Mouse (Mus musculus): ENCODE data around the gene Supt20. TPM values are rescaled to one million over a fixed set of nuclear protein-coding genes. Genes with fewer than 3 reads are reported as not detected.

Supt20 gene
- polyA plus RNA-seq, 1 experiment from 2014 or later = 89.7 TPM

DNA sequence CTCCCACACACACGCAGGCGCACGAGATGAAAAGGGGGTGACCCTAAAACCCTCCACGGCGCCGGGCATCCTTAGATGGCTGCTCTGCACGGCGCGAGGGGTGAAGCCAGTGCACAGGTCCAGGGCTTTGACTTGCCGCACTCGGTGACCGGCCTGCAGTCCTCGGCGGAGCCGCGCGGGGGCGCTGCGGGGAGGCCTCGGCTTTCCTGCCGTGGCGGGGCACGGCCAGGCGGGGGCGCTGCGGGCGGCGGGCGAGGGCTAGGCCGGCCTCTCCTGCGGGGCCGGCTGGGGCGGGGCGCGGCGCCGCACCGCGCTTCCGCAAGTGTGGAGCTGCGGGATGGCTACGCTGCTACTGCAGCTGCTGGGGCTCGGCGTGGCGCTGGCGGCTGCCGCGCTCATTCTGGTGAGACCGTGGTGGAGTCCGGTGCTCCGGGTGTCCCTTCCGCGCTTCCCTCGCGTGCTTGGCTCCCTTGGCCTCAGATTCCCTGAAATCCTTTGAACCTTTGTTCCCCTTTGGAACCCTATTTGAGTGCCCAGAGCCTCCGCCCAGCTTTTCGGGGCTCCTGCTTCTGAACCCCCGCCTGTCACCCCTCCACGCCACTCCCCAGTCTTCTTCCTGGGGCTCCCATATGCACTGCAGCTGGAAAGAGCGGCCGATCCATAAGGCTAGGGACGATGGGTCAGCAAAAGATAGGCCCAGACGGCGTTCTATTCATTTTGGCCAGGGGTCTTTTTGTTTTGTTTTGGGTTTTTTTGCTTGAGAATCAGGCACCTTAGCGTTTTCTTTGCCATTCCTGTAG lies 42.8 kb downstream of the Supt20 start, which contains the start of the genes Exosc8 and Alg5:
Exosc8 (minus strand) TSS at position 147 of the 800 bp plus-strand sequence.
Alg5 (plus strand) TSS at position 293 of the 800 bp plus-strand sequence.
- under 1% methylated on average over 65 of the region's 65 CpGs for WGBS

DNA sequence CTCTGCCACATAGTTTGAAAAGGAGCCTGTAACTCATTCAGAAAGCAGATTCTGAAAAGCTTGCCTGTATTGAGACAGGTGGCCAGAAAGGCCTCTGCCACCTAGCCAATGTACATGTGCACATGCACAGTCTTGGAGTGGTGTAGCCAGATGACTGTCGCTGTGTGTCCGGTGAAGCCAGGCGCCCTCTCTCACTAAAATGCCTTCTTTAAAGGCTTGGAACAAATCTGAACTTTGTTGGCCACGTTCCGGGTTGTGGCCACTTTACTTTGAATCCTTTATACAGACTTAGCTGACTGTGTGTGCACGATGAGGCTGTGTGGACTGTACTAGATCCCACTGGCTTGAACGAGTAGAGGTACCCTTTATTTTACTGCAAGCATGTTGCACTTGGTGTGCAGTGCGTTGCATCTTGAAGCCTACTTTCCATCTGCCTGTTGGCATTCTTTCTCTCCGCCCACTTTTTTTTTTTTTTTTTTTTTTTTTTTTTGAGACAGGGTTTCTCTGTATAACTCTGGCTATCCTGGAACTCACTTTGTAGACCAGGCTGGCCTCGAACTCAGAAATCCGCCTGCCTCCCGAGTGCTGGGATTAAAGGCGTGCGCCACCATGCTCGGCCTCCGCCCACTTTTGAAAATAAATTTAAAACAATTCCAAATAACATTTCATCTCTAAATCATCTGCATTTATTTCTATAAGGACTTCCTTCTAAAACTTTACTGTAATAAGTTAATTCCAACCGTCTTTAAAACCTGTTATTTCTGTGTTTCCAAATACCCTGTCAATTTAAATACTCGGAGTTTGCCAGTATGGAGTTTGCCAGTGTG lies 43.7 kb downstream of the Supt20 start:
- peaks cover 29% of the 10 kb centered on the region for H3K36me3 ChIP-seq

More for the DNA sequence above, 42.8 kb downstream of the Supt20 start, which contains the start of the genes Exosc8 and Alg5:
- peaks cover 29% of the 10 kb centered on the region for H3K36me3 ChIP-seq
- peak within 1 kb of the TSS; percentile 98 for H3K9ac ChIP-seq
- peak within 1 kb of the TSS; percentile 100 for H3K27ac ChIP-seq
- peaks cover 10% of the 10 kb centered on the region for H3K4me1 ChIP-seq
- no peaks in the 10 kb centered on the region for H3K27me3 ChIP-seq
- ATAC-seq (ENCODE audit: borderline replicate concordance, extremely low read depth, low FRiP score, low TSS enrichment) = peak; percentile 91
- H3K4me3 ChIP-seq = peak within 1 kb of the TSS; percentile 91
- peak within 1 kb of the TSS; percentile 95 for H3K4me2 ChIP-seq
- H3K9me3 ChIP-seq = no peaks in the 10 kb centered on the region

DNA sequence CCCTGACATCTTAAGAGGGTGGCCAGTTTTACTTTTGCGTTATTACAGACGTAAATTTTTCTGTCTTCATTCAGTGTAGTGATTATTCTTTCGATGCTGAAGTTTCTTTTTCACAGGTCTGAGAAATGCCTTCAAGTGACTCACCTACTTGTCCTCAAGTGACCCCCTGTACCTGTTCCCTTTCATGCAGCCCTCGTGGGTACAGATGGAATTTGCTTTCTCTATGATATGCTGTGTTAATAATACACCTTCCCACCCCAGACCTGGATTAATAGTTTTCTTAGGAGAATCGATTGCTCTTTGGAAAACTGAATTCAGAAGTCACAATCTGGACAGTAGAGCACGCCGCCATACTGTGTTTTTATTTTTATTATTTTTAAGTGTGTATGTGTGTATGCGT lies 44.7 kb downstream of the Supt20 start:
- peaks cover 30% of the 10 kb centered on the region for H3K36me3 ChIP-seq
- no peaks in the 10 kb centered on the region for H3K27me3 ChIP-seq
- no peak overlapping the region for H3K4me2 ChIP-seq
- H3K27ac ChIP-seq = no peak overlapping the region
- ATAC-seq (ENCODE audit: borderline replicate concordance, extremely low read depth, low FRiP score, low TSS enrichment) = no peak
- no peak overlapping the region for H3K9ac ChIP-seq
- no peak overlapping the region for H3K4me3 ChIP-seq
- no peaks in the 10 kb centered on the region for H3K9me3 ChIP-seq
- H3K4me1 ChIP-seq = peaks cover 10% of the 10 kb centered on the region
- WGBS = 85% methylated on average over 8 of the region's 8 CpGs

More for the DNA sequence above, 43.7 kb downstream of the Supt20 start:
- Histone ChIP-seq H3K9ac (peak overlapping the region; percentile 98), H3K27ac (peak overlapping the region; percentile 100), H3K4me1 (peaks cover 10% of the 10 kb centered on the region), H3K4me3 (peak overlapping the region; percentile 91), H3K27me3 (no peaks in the 10 kb centered on the region), H3K9me3 (no peaks in the 10 kb centered on the region), H3K4me2 (peak overlapping the region; percentile 95)
- 48% methylated on average over 18 of the region's 18 CpGs for WGBS
- ATAC-seq (ENCODE audit: borderline replicate concordance, extremely low read depth, low FRiP score, low TSS enrichment) = no peak

DNA sequence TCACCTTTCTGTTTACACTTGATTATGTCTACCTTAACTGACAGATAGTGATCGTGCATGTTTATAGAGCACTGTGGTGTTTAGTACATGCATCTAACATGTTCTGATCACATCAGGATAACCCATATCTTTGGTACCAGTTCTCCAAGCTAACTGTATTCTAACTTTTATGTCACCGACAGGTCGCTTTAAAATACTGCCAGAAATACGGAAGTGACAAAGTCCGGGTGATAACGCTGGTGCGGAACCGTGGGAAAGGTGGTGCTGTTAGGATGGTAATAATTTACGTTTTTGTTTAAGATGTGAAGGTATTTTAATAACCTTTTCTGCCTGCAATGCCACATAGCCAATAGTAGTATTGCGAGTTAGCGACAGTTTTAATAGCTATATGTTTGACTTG lies 49.4 kb downstream of the Supt20 start:
- no peaks in the 10 kb centered on the region for H3K9me3 ChIP-seq
- no peak for ATAC-seq (ENCODE audit: borderline replicate concordance, extremely low read depth, low FRiP score, low TSS enrichment)

DNA sequence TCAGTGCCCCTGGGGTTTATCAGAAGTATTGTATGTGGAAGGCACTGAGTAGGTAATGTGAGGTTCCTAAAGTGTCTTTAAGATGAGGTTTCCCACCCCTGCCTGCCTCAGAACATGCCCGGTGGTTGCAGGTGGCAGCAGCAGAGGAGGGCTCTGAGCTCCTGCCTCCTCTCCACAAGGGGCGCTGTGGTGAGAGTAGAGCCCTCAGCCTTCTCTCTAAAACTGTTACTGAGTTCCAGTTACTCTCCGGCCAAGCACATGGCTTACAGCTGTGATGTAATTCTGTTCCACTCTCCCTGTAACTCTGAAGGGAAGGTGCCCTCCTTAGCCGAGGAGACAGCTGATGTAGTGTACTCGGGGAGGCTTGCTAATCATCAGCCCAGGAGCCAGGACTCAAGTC lies 53.2 kb downstream of the Supt20 start:
- 63% methylated on average over 5 of the region's 5 CpGs for WGBS
- H3K4me3 ChIP-seq = no peak overlapping the region
- H3K9ac ChIP-seq = no peak overlapping the region
- H3K27me3 ChIP-seq = no peaks in the 10 kb centered on the region
- peaks cover 96% of the 10 kb centered on the region for H3K36me3 ChIP-seq
- ATAC-seq (ENCODE audit: borderline replicate concordance, extremely low read depth, low FRiP score, low TSS enrichment) = no peak
- H3K27ac ChIP-seq = no peak overlapping the region
- H3K4me1 ChIP-seq = no peaks in the 10 kb centered on the region
- no peak overlapping the region for H3K4me2 ChIP-seq
- H3K9me3 ChIP-seq = no peaks in the 10 kb centered on the region

More for the DNA sequence above, 49.4 kb downstream of the Supt20 start:
- H3K36me3 ChIP-seq = peaks cover 71% of the 10 kb centered on the region
- no peak overlapping the region for H3K4me2 ChIP-seq
- no peak overlapping the region for H3K27ac ChIP-seq
- 94% methylated on average over 11 of the region's 11 CpGs for WGBS
- H3K4me3 ChIP-seq = no peak overlapping the region
- no peaks in the 10 kb centered on the region; the same call in 1 of the 2 replicates for H3K4me1 ChIP-seq
- H3K9ac ChIP-seq = no peak overlapping the region
- H3K27me3 ChIP-seq = no peaks in the 10 kb centered on the region

DNA sequence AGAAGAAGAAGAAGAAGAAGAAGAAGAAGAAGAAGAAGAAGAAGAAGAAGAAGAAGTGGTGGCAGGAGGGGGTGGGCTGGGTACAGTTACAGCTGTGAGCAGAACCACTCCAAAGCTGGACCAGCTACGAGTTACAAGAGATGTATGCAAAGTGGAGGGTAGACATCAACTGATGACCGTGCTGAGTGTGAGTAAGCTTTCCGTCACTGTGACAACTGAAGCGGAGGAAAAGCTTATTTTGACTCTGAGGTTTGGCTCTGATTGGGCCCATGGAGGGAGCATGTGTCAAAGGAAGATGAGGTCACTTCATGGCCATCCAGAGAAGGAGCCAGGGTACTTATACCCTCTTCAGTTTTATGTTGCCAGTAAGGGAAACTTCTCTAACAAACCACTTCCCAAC lies 60.8 kb downstream of the Supt20 start:
- WGBS = 71% methylated on average over 4 of the region's 4 CpGs
- peaks cover 32% of the 10 kb centered on the region for H3K36me3 ChIP-seq

DNA sequence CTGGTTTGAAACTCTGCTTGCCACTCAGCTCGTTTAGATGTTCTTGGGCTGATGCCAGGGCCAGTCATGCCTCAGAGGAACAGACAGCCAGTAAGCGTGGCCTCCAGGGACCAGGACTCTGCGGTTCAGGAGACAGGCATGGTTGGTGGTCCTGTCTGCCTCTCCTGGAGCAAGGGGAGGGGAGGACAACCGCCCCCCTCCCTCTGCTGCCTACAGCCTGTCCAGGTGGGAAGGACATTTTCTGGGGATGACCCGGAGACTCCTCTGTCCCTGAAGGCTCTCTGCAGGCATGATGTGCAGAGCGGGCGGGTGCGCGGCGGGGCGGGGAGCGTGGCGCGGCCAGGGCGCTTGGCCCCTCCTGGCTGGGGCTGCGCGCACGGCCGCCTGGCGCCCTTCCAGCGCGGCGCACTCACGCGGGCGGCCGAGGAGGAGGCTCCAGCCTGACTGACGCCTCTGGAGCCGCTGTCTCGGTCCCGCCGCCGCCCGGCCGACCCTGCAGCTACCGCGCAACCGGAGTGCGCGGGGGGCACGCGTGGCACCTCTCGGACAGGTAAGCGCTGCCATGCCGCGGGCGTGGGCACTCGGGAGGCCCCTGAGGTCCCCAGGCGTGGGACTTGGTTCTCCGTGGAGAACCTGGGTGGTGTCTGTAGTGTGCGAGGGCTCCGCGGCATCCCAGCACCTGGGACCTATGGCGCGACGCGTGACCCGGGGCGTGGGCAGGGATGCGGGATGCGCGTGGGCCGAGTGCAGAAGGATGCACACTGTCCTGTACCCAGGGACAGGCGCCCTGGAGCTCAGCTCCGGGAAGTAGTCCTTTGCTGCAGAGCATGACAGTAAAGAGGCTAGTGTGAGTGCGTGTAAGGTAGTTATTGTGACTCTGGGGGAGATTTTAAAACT lies 62.8 kb downstream of the Supt20 start, which contains the start of gene Smad9:
Smad9 (plus strand) TSS at position 438 of the 897 bp plus-strand sequence.
- H3K36me3 ChIP-seq = peaks cover 12% of the 10 kb centered on the region
- under 1% methylated on average over 51 of the region's 66 CpGs for WGBS
- no peaks in the 10 kb centered on the region for H3K27me3 ChIP-seq
- peak within 1 kb of the TSS; percentile 63 for H3K9ac ChIP-seq
- H3K4me1 ChIP-seq = peaks cover 42% of the 10 kb centered on the region
- peak within 1 kb of the TSS; percentile 98 for H3K4me2 ChIP-seq
- ATAC-seq (ENCODE audit: borderline replicate concordance, extremely low read depth, low FRiP score, low TSS enrichment) = peak; percentile 90
- H3K4me3 ChIP-seq = peak within 1 kb of the TSS; percentile 64
- no peaks in the 10 kb centered on the region for H3K9me3 ChIP-seq
- peak within 1 kb of the TSS; percentile 83 for H3K27ac ChIP-seq

More for the DNA sequence above, 60.8 kb downstream of the Supt20 start:
- no peaks in the 10 kb centered on the region for H3K9me3 ChIP-seq
- H3K4me1 ChIP-seq = peaks cover 35% of the 10 kb centered on the region
- no peak overlapping the region for H3K4me3 ChIP-seq
- no peak overlapping the region for H3K9ac ChIP-seq
- no peak overlapping the region for H3K4me2 ChIP-seq
- ATAC-seq (ENCODE audit: borderline replicate concordance, extremely low read depth, low FRiP score, low TSS enrichment) = no peak
- H3K27me3 ChIP-seq = no peaks in the 10 kb centered on the region
- H3K27ac ChIP-seq = no peak overlapping the region

DNA sequence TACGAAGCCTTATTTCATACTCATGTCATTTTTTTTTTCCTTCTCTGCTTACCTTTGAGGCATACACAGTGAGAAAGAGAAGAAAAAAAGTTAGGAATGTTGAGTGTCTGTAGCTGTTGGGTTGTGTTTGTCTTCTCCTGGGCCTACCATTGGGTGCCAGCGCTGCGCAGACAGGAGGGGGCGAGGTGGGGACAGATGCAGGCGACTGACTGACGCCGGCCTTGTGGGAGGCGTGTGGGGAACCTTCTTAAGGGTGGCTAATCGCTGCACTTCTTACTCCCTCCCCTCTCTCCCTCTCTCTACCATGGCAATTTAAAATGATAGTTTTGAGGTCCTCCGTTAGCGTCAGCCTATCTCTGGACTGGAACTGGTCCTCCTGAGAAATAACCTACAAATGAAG lies 63.5 kb downstream of the Supt20 start:
- peak; percentile 61 for ATAC-seq (ENCODE audit: borderline replicate concordance, extremely low read depth, low FRiP score, low TSS enrichment)
- H3K27me3 ChIP-seq = no peaks in the 10 kb centered on the region
- no peaks in the 10 kb centered on the region for H3K9me3 ChIP-seq
- H3K27ac ChIP-seq = peak overlapping the region; percentile 83
- peak overlapping the region; percentile 63 for H3K9ac ChIP-seq
- H3K36me3 ChIP-seq = peaks cover 5% of the 10 kb centered on the region
- peak overlapping the region; percentile 98 for H3K4me2 ChIP-seq
- peak overlapping the region; percentile 64 for H3K4me3 ChIP-seq
- peaks cover 48% of the 10 kb centered on the region for H3K4me1 ChIP-seq
- WGBS = under 1% methylated on average over 11 of the region's 11 CpGs

DNA sequence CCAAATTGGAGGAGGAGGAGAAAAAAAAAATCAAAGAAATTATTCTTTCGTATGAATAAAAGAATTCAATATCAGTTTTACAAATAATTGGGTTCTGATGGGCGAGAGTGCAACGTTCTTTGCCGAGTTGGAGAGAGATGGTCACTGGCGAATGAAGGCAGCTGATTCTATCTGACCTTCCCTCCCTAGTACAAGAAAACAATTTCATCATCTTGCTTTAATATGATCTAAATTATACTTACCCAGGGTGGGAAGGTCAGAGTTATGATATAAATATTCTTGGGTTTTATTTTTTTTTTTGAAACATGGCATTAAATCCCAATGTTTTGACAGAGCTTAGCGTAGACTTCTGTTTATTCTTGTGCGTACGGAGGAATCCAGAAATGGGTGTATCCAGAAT lies 64.8 kb downstream of the Supt20 start:
- Histone ChIP-seq H3K4me2 (peak overlapping the region; percentile 98), H3K36me3 (no peaks in the 10 kb centered on the region), H3K4me3 (no peak overlapping the region), H3K9ac (no peak overlapping the region), H3K27ac (no peak overlapping the region), H3K9me3 (no peaks in the 10 kb centered on the region; the same call in 1 of the 2 replicates), H3K4me1 (peaks cover 53% of the 10 kb centered on the region), H3K27me3 (no peaks in the 10 kb centered on the region)
- WGBS = 55% methylated on average over 8 of the region's 8 CpGs
- no peak for ATAC-seq (ENCODE audit: borderline replicate concordance, extremely low read depth, low FRiP score, low TSS enrichment)

DNA sequence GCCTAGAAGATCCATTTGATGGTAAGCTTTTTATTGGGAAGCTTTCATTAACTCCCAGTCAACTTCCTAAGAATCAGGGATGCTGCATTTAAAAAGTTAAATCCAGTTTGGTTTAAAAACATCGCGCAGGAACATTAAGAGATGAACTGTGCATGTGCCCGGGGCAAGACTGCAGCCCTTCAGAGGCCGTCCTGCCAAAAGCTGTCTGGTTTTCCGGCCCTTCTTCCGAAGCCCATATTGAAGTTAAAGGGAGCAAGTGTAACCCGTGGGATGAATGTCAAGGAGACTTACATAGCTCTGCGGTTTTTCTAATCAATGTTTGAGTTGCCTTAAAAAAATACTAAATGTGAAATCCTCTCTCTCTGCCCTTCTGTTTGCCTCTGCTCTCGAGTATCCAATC lies 66.6 kb downstream of the Supt20 start:
- 57% methylated on average over 9 of the region's 9 CpGs for WGBS
- ATAC-seq (ENCODE audit: borderline replicate concordance, extremely low read depth, low FRiP score, low TSS enrichment) = no peak
- Histone ChIP-seq H3K4me3 (no peak overlapping the region), H3K27me3 (no peaks in the 10 kb centered on the region), H3K4me1 (peaks cover 58% of the 10 kb centered on the region), H3K9me3 (no peaks in the 10 kb centered on the region; the same call in 1 of the 2 replicates), H3K9ac (no peak overlapping the region), H3K4me2 (no peak overlapping the region), H3K36me3 (no peaks in the 10 kb centered on the region), H3K27ac (no peak overlapping the region)
